Mouse (Mus musculus) C2C12 (cell line): ENCODE data around the gene Grip2. TPM values are rescaled to one million over a fixed set of nuclear protein-coding genes. Genes with fewer than 3 reads are reported as not detected.

Source experiments
- H3K27me3 ChIP-seq: one replicate; pipeline ENCODE4 v1.6.1; 2011; ENCODE audit not compliant: control insufficient read depth, insufficient read depth, insufficient read length
- H3K36me3 ChIP-seq: one replicate; pipeline ENCODE4 v1.6.1; 2011; ENCODE audit not compliant: control insufficient read depth, insufficient read depth
- H3K4me3 ChIP-seq: one replicate; pipeline ENCODE4 v1.5.1; 2011; ENCODE audit warnings: mild to moderate bottlenecking, control low read depth; ENCODE audit not compliant: poor library complexity, insufficient read depth, severe bottlenecking
- H3K79me2 ChIP-seq: one replicate; pipeline ENCODE4 v1.6.1; 2011; ENCODE audit not compliant: control insufficient read depth, insufficient read depth
- H3K79me3 ChIP-seq: one replicate; pipeline ENCODE4 v1.6.1; 2011; ENCODE audit warnings: low read depth, control low read depth
- H3ac ChIP-seq: one replicate; pipeline ENCODE3; 2011; ENCODE audit warnings: low read depth; ENCODE audit not compliant: control insufficient read depth, insufficient read length
- CEBPB ChIP-seq: IDR thresholded peaks from one replicate; pipeline ENCODE4 v1.6.1; 2011; ENCODE audit warnings: low read depth, mild to moderate bottlenecking, control low read depth, moderate library complexity
- CTCF ChIP-seq: IDR thresholded peaks from one replicate; pipeline ENCODE4 v1.5.1; 2011; ENCODE audit not compliant: control insufficient read depth, insufficient read depth, insufficient read length
- FOSL1 ChIP-seq: IDR thresholded peaks from one replicate; pipeline ENCODE4 v1.8.0; 2011; ENCODE audit warnings: mild to moderate bottlenecking, low read length; ENCODE audit not compliant: poor library complexity, insufficient read depth, severe bottlenecking
- MAX ChIP-seq: IDR thresholded peaks from one replicate; pipeline ENCODE4 v1.6.1; 2011; ENCODE audit warnings: mild to moderate bottlenecking, control low read depth
- MYOD1 ChIP-seq: IDR thresholded peaks from one replicate; pipeline ENCODE4 v1.6.1; 2011; ENCODE audit warnings: low read depth; ENCODE audit not compliant: control insufficient read depth, insufficient read length
- MYOG ChIP-seq: IDR thresholded peaks from one replicate; pipeline ENCODE4 v1.6.1; 2011; ENCODE audit not compliant: control insufficient read depth, insufficient read length; ENCODE audit errors: extremely low read depth
- USF1 ChIP-seq: IDR thresholded peaks from one replicate; pipeline ENCODE4 v1.6.1; 2011; ENCODE audit warnings: low read depth, mild to moderate bottlenecking, control low read depth, moderate library complexity
- long read RNA-seq, 2 experiments: library from polyadenylated mRNA; unstranded; transcript quantifications; one replicate each; pipeline ENCODE4 v2.0.0; 2019 to 2020
- polyA plus RNA-seq: library from polyadenylated mRNA; unstranded; fragments of >200 nt; fragmentation: generic; extraction: Trizol; gene quantifications from one replicate; pipeline ENCODE4 v1.2.1, GENCODE M21; 2012; ENCODE audit warnings: missing spikeins

The Grip2 gene
- polyA plus RNA-seq = 0.02 TPM
- long read RNA-seq, experiment 1 = 0 reads
- long read RNA-seq, experiment 2 = 0 reads

DNA sequence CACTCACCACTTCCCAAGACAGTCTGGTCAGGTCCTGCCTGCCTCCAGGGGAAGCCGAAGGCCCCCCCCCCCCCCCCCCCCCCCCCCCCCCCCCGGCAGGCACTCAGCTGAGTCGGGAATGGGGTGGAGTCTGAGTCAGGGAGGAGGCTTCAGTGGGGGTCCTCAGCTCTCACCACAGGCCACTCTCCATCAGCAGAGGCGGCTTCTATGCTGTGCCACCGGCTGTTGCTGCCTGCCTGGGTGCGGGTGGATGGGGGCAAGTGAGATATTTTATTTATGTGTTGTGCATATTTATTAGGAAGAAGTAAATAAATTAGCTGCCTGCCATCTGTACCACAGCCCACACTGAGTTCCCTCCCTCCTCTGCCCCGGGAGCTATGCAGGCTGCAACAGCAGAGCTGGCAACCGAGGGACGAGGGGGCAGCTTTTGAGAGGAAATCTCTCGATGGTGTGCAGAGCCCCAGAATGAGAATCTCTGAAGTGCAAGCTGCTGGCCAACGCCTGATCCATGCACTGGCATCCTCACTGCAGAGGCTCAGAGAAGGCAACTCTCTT, at the start of gene Grip2:
Gene Grip2, minus strand, starts transcription at position 235 of the 555 bp plus-strand sequence.
- H3K79me2 ChIP-seq = no peaks in the 10 kb centered on the region
- no peak for TF ChIP-seq USF1
- no peak for TF ChIP-seq MYOD1
- no peak for TF ChIP-seq CTCF
- TF ChIP-seq FOSL1 = no peak
- no peak for TF ChIP-seq CEBPB
- TF ChIP-seq MYOG = no peak
- TF ChIP-seq MAX = no peak
- no peak within 1 kb of the TSS for H3ac ChIP-seq
- no peaks in the 10 kb centered on the region for H3K79me3 ChIP-seq
- H3K4me3 ChIP-seq = no peak within 1 kb of the TSS
- peaks cover 65% of the 10 kb centered on the region for H3K27me3 ChIP-seq
- H3K36me3 ChIP-seq = no peaks in the 10 kb centered on the region

DNA sequence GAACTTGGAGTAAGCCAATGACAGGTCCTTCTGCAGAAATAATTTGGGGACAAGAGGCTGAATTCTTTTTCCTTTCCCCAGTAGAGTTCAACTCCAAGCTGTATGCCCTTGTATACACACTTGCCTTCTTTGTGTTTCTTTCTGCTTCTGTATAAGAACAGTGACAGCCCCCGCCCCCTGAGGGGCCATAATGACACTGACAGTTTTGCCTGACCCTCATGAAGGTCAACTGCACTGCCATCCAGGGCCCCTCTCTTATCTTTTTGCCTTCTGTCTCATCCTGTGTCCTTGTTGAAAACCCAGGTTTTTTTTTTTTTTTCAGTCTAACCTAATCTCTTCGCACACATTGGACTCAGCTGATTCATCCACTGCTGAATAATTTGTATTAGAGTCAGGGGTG, 45.7 kb upstream of the Grip2 start:
- Histone ChIP-seq H3K79me3 (no peaks in the 10 kb centered on the region), H3K27me3 (peaks cover 28% of the 10 kb centered on the region), H3K4me3 (no peak overlapping the region), H3K36me3 (no peaks in the 10 kb centered on the region), H3ac (no peak overlapping the region), H3K79me2 (no peaks in the 10 kb centered on the region)
- TF ChIP-seq CEBPB (no peak), CTCF (no peak), MAX (no peak), FOSL1 (no peak), USF1 (no peak), MYOG (no peak), MYOD1 (no peak)

DNA sequence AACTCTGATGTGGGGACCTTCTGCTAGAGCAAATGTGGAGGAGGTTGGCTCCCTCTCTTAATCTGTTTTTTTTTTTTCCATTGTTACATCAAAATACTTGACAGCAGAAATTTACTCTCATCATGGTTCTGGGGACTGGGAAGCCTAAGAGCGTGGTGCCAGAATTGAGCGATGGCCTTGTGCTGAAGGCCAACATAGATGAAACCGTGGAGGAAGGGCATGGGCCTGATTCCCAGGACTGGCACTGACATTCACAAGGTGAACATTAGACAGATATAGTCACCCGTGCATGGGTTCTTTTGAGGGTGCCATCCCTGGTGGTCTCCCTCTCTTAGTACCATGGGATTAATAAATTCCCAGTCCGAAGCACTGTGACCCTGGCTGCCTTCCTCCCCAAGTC, 41.0 kb upstream of the Grip2 start:
- no peak overlapping the region for H3ac ChIP-seq
- TF ChIP-seq MYOG (no peak), MAX (no peak), FOSL1 (no peak), CTCF (no peak), MYOD1 (no peak), USF1 (no peak), CEBPB (no peak)
- H3K79me2 ChIP-seq = no peaks in the 10 kb centered on the region
- no peaks in the 10 kb centered on the region for H3K79me3 ChIP-seq
- H3K27me3 ChIP-seq = peaks cover 45% of the 10 kb centered on the region
- no peaks in the 10 kb centered on the region for H3K36me3 ChIP-seq
- no peak overlapping the region for H3K4me3 ChIP-seq

DNA sequence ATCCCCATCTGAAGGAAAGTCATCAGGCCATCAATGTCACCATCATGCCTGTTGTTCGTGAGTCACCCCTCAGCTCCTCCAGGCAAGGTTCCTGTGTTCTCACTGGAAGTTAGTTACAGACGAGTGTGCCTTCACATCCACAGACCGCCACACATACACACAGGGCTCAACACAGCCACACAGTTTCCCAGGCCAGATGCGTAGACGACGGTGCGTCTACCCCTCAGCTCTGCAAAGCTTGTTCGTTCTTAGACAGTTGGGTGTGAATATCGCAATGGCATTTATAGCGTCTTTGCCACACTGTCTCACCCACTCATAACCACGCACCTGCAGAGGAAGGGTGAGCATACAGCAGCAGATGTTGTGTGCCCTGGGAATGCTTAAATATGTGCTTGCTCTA, 38.6 kb upstream of the Grip2 start:
- Histone ChIP-seq H3ac (no peak overlapping the region), H3K27me3 (peaks cover 36% of the 10 kb centered on the region), H3K4me3 (no peak overlapping the region), H3K79me2 (no peaks in the 10 kb centered on the region), H3K36me3 (no peaks in the 10 kb centered on the region), H3K79me3 (no peaks in the 10 kb centered on the region)
- TF ChIP-seq CEBPB (no peak), MYOD1 (no peak), USF1 (no peak), FOSL1 (no peak), CTCF (no peak), MAX (no peak), MYOG (no peak)

DNA sequence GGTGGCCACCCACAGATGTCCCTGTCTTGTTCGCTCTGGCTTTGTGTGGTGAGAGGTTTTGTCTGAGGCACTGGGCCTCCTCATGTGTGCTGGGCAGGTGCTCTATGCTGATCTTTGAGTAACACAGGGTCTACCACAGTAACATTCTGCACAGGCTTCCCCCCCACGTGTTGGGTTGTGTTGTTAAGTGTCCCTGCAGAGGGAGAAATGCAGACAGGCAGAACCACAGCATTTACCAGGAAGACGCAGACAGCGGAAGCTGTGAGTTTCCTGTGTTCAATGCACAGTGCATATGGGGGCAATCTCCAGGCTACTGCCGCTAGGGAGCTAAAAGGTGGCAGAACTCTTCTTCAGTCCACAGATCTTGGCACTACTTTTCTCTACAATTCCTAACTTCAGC, 37.5 kb upstream of the Grip2 start:
- H3K27me3 ChIP-seq = peaks cover 33% of the 10 kb centered on the region
- H3K79me2 ChIP-seq = no peaks in the 10 kb centered on the region
- H3K4me3 ChIP-seq = no peak overlapping the region
- TF ChIP-seq CEBPB (no peak), MYOD1 (no peak), FOSL1 (no peak), MYOG (no peak), MAX (no peak), CTCF (no peak), USF1 (no peak)
- H3K36me3 ChIP-seq = no peaks in the 10 kb centered on the region
- H3ac ChIP-seq = no peak overlapping the region
- H3K79me3 ChIP-seq = no peaks in the 10 kb centered on the region

DNA sequence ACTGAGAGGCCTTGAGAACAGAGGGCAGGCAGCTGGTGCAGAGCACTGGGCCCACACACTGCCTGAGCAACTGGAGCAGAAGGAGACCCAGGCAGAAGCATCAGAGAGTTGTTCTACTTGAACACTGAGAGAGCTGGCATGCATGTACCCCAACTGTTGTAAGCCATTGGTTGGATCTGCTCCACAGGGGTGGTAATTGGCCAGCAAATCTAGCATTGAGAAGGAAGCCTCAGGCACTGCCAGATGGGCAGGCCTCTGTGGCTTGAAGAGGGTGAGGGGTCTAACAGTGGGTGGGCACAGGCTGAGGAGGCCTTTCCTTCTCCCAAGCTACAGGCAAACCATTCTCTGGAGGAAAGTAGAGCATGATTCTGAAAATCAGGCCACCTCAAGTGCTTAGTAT, 35.8 kb upstream of the Grip2 start:
- TF ChIP-seq FOSL1 (no peak), USF1 (no peak), CTCF (no peak), MYOG (no peak), MAX (no peak), MYOD1 (no peak), CEBPB (no peak)
- Histone ChIP-seq H3K4me3 (no peak overlapping the region), H3K27me3 (peaks cover 34% of the 10 kb centered on the region), H3K36me3 (no peaks in the 10 kb centered on the region), H3K79me2 (no peaks in the 10 kb centered on the region), H3K79me3 (no peaks in the 10 kb centered on the region), H3ac (no peak overlapping the region)
